Mouse (Mus musculus): ENCODE measurements around the gene Nav2. TPM values are rescaled to one million over a fixed set of nuclear protein-coding genes. Genes with fewer than 3 reads are reported as not detected.

Nav2 gene
- polyA plus RNA-seq, 1 experiment from 2014 or later: 36.1 TPM

GRCm38 (mm10) chr7:49399314-49399713, 490.8 kb downstream of the Nav2 start:
- no peak for ATAC-seq (ENCODE audit: low FRiP score)
- 42% methylated on average over 2 of the region's 2 CpGs for WGBS

GRCm38 (mm10) chr7:49400463-49400862, 491.9 kb downstream of the Nav2 start:
- no peak for ATAC-seq (ENCODE audit: low FRiP score)
- Histone ChIP-seq H3K9me3 (ENCODE audit: control insufficient read depth, low read length) (no peaks in the 10 kb centered on the region), H3K27ac (ENCODE audit: low read depth, low read length) (no peak overlapping the region), H3K4me1 (replicated peaks; ENCODE audit: control insufficient read depth, insufficient read depth, low read length) (no peaks in the 10 kb centered on the region; the same call in none of the 2 replicates), H3K4me2 (replicated peaks; ENCODE audit: low read depth, low read length) (no peak overlapping the region), H3K4me3 (ENCODE audit: low read depth, low read length) (no peak overlapping the region), H3K9ac (ENCODE audit: low read depth, low read length) (no peak overlapping the region), H3K36me3 (ENCODE audit: control insufficient read depth, insufficient read depth, low read length) (no peaks in the 10 kb centered on the region), H3K27me3 (ENCODE audit: control insufficient read depth, insufficient read depth, low read length) (no peaks in the 10 kb centered on the region)
- DNase-seq (ENCODE audit: low spot score): no peak
- WGBS: 85% methylated on average over 19 of the region's 19 CpGs

More at GRCm38 (mm10) chr7:49399314-49399713, 490.8 kb downstream of the Nav2 start:
- Histone ChIP-seq H3K27ac (ENCODE audit: low read depth, low read length) (no peak overlapping the region), H3K36me3 (ENCODE audit: control insufficient read depth, insufficient read depth, low read length) (no peaks in the 10 kb centered on the region), H3K9me3 (ENCODE audit: control insufficient read depth, low read length) (no peaks in the 10 kb centered on the region), H3K4me1 (replicated peaks; ENCODE audit: control insufficient read depth, insufficient read depth, low read length) (no peaks in the 10 kb centered on the region; the same call in 1 of the 2 replicates), H3K27me3 (ENCODE audit: control insufficient read depth, insufficient read depth, low read length) (no peaks in the 10 kb centered on the region), H3K4me2 (replicated peaks; ENCODE audit: low read depth, low read length) (no peak overlapping the region), H3K9ac (ENCODE audit: low read depth, low read length) (no peak overlapping the region), H3K4me3 (ENCODE audit: low read depth, low read length) (no peak overlapping the region)
- DNase-seq (ENCODE audit: low spot score): peak; percentile 72

- no peak for ATAC-seq (ENCODE audit: low FRiP score)
Observed at GRCm38 (mm10) chr7:49402526-49402925, 494.0 kb downstream of the Nav2 start.

GRCm38 (mm10) chr7:49407688-49408087, 499.2 kb downstream of the Nav2 start:
- Histone ChIP-seq H3K36me3 (ENCODE audit: control insufficient read depth, insufficient read depth, low read length) (no peaks in the 10 kb centered on the region), H3K9ac (ENCODE audit: low read depth, low read length) (no peak overlapping the region), H3K27me3 (ENCODE audit: control insufficient read depth, insufficient read depth, low read length) (no peaks in the 10 kb centered on the region), H3K4me2 (replicated peaks; ENCODE audit: low read depth, low read length) (no peak overlapping the region), H3K27ac (ENCODE audit: low read depth, low read length) (no peak overlapping the region), H3K4me3 (ENCODE audit: low read depth, low read length) (no peak overlapping the region), H3K4me1 (replicated peaks; ENCODE audit: control insufficient read depth, insufficient read depth, low read length) (no peaks in the 10 kb centered on the region; the same call in 1 of the 2 replicates), H3K9me3 (ENCODE audit: control insufficient read depth, low read length) (no peaks in the 10 kb centered on the region)
- 94% methylated on average over 9 of the region's 9 CpGs for WGBS
- no peak for ATAC-seq (ENCODE audit: low FRiP score)
- DNase-seq (ENCODE audit: low spot score): no peak

More at GRCm38 (mm10) chr7:49402526-49402925, 494.0 kb downstream of the Nav2 start:
- Histone ChIP-seq H3K27me3 (ENCODE audit: control insufficient read depth, insufficient read depth, low read length) (no peaks in the 10 kb centered on the region), H3K4me2 (replicated peaks; ENCODE audit: low read depth, low read length) (no peak overlapping the region), H3K4me1 (replicated peaks; ENCODE audit: control insufficient read depth, insufficient read depth, low read length) (no peaks in the 10 kb centered on the region; the same call in 1 of the 2 replicates), H3K27ac (ENCODE audit: low read depth, low read length) (no peak overlapping the region), H3K9me3 (ENCODE audit: control insufficient read depth, low read length) (no peaks in the 10 kb centered on the region), H3K36me3 (ENCODE audit: control insufficient read depth, insufficient read depth, low read length) (no peaks in the 10 kb centered on the region), H3K4me3 (ENCODE audit: low read depth, low read length) (no peak overlapping the region), H3K9ac (ENCODE audit: low read depth, low read length) (no peak overlapping the region)
- WGBS: 92% methylated on average over 5 of the region's 5 CpGs
- no peak for DNase-seq (ENCODE audit: low spot score)

- no peak overlapping the region for H3K27ac ChIP-seq (ENCODE audit: low read depth, low read length)
- H3K9me3 ChIP-seq (ENCODE audit: control insufficient read depth, low read length): no peaks in the 10 kb centered on the region
- no peak overlapping the region for H3K4me3 ChIP-seq (ENCODE audit: low read depth, low read length)
- WGBS: 94% methylated on average over 7 of the region's 7 CpGs
- no peak overlapping the region for H3K4me2 ChIP-seq (replicated peaks; ENCODE audit: low read depth, low read length)
- ATAC-seq (ENCODE audit: low FRiP score) (no peak), DNase-seq (ENCODE audit: low spot score) (no peak)
- no peaks in the 10 kb centered on the region; the same call in 1 of the 2 replicates for H3K4me1 ChIP-seq (replicated peaks; ENCODE audit: control insufficient read depth, insufficient read depth, low read length)
- no peak overlapping the region for H3K9ac ChIP-seq (ENCODE audit: low read depth, low read length)
- no peaks in the 10 kb centered on the region for H3K27me3 ChIP-seq (ENCODE audit: control insufficient read depth, insufficient read depth, low read length)
- no peaks in the 10 kb centered on the region for H3K36me3 ChIP-seq (ENCODE audit: control insufficient read depth, insufficient read depth, low read length)
Observed at GRCm38 (mm10) chr7:49408625-49409024, 500.1 kb downstream of the Nav2 start.

- Histone ChIP-seq H3K36me3 (ENCODE audit: control insufficient read depth, insufficient read depth, low read length) (no peaks in the 10 kb centered on the region), H3K4me1 (replicated peaks; ENCODE audit: control insufficient read depth, insufficient read depth, low read length) (no peaks in the 10 kb centered on the region; the same call in 1 of the 2 replicates), H3K27me3 (ENCODE audit: control insufficient read depth, insufficient read depth, low read length) (no peaks in the 10 kb centered on the region), H3K4me2 (replicated peaks; ENCODE audit: low read depth, low read length) (no peak overlapping the region), H3K4me3 (ENCODE audit: low read depth, low read length) (no peak overlapping the region), H3K9ac (ENCODE audit: low read depth, low read length) (no peak overlapping the region), H3K9me3 (ENCODE audit: control insufficient read depth, low read length) (no peaks in the 10 kb centered on the region), H3K27ac (ENCODE audit: low read depth, low read length) (no peak overlapping the region)
- 82% methylated on average over 3 of the region's 3 CpGs for WGBS
- DNase-seq (ENCODE audit: low spot score): no peak
- no peak for ATAC-seq (ENCODE audit: low FRiP score)
Observed at GRCm38 (mm10) chr7:49409265-49409664, 500.7 kb downstream of the Nav2 start.

- Histone ChIP-seq H3K36me3 (ENCODE audit: control insufficient read depth, insufficient read depth, low read length) (no peaks in the 10 kb centered on the region), H3K9me3 (ENCODE audit: control insufficient read depth, low read length) (no peaks in the 10 kb centered on the region), H3K27me3 (ENCODE audit: control insufficient read depth, insufficient read depth, low read length) (no peaks in the 10 kb centered on the region), H3K4me3 (ENCODE audit: low read depth, low read length) (no peak overlapping the region), H3K4me2 (replicated peaks; ENCODE audit: low read depth, low read length) (no peak overlapping the region), H3K4me1 (replicated peaks; ENCODE audit: control insufficient read depth, insufficient read depth, low read length) (no peaks in the 10 kb centered on the region), H3K9ac (ENCODE audit: low read depth, low read length) (no peak overlapping the region), H3K27ac (ENCODE audit: low read depth, low read length) (no peak overlapping the region)
- 92% methylated on average over 5 of the region's 5 CpGs for WGBS
- DNase-seq (ENCODE audit: low spot score): no peak
- no peak for ATAC-seq (ENCODE audit: low FRiP score)
Observed at GRCm38 (mm10) chr7:49410188-49410587, 501.7 kb downstream of the Nav2 start.

- no peaks in the 10 kb centered on the region for H3K36me3 ChIP-seq (ENCODE audit: control insufficient read depth, insufficient read depth, low read length)
- WGBS: 92% methylated on average over 4 of the region's 4 CpGs
- DNase-seq (ENCODE audit: low spot score): no peak
Observed at GRCm38 (mm10) chr7:49410892-49411291, 502.4 kb downstream of the Nav2 start.

GRCm38 (mm10) chr7:49411803-49412202, 503.3 kb downstream of the Nav2 start:
- Histone ChIP-seq H3K36me3 (ENCODE audit: control insufficient read depth, insufficient read depth, low read length) (no peaks in the 10 kb centered on the region), H3K27ac (ENCODE audit: low read depth, low read length) (no peak overlapping the region), H3K4me1 (replicated peaks; ENCODE audit: control insufficient read depth, insufficient read depth, low read length) (no peaks in the 10 kb centered on the region), H3K27me3 (ENCODE audit: control insufficient read depth, insufficient read depth, low read length) (no peaks in the 10 kb centered on the region), H3K4me3 (ENCODE audit: low read depth, low read length) (no peak overlapping the region), H3K9ac (ENCODE audit: low read depth, low read length) (no peak overlapping the region), H3K9me3 (ENCODE audit: control insufficient read depth, low read length) (no peaks in the 10 kb centered on the region), H3K4me2 (replicated peaks; ENCODE audit: low read depth, low read length) (no peak overlapping the region)
- no peak for ATAC-seq (ENCODE audit: low FRiP score)
- no peak for DNase-seq (ENCODE audit: low spot score)
- 93% methylated on average over 9 of the region's 9 CpGs for WGBS

More at GRCm38 (mm10) chr7:49410892-49411291, 502.4 kb downstream of the Nav2 start:
- Histone ChIP-seq H3K4me2 (replicated peaks; ENCODE audit: low read depth, low read length) (no peak overlapping the region), H3K27me3 (ENCODE audit: control insufficient read depth, insufficient read depth, low read length) (no peaks in the 10 kb centered on the region), H3K27ac (ENCODE audit: low read depth, low read length) (no peak overlapping the region), H3K9me3 (ENCODE audit: control insufficient read depth, low read length) (no peaks in the 10 kb centered on the region), H3K4me3 (ENCODE audit: low read depth, low read length) (no peak overlapping the region), H3K9ac (ENCODE audit: low read depth, low read length) (no peak overlapping the region), H3K4me1 (replicated peaks; ENCODE audit: control insufficient read depth, insufficient read depth, low read length) (no peaks in the 10 kb centered on the region)
- no peak for ATAC-seq (ENCODE audit: low FRiP score)

Data from hindbrain, embryonic 11.5 days (tissue).